Mouse (Mus musculus) forebrain, embryonic 14.5 days (tissue): ENCODE data around the gene Abhd14b. TPM values are rescaled to one million over a fixed set of nuclear protein-coding genes. Genes with fewer than 3 reads are reported as not detected.

ENCODE experiments used
- polyA plus RNA-seq: library from polyadenylated mRNA; unstranded; fragments of >200 nt; fragmentation: Nextera tagmentation; extraction: Ambion mirVana; gene quantifications from 2 replicates; pipeline ENCODE4 v1.2.1, GENCODE M21; 2014

Abhd14b gene
- polyA plus RNA-seq, 1 experiment from 2014 or later: 5.5 TPM

Other genes with a start within 250 kb of the Abhd14b start
- 10.3 and 10.7 TPM in 2 replicates for gene Ppm1m, start 247.7 kb upstream of the Abhd14b start, polyA plus RNA-seq
- 57.5 and 64.7 TPM in 2 replicates for gene Twf2, start 244.4 kb upstream of the Abhd14b start, polyA plus RNA-seq
- not detected in 2 replicates for gene Tlr9, start 224.9 kb upstream of the Abhd14b start, polyA plus RNA-seq
- 91.5 and 110 TPM in 2 replicates for gene Alas1, start 198.8 kb upstream of the Abhd14b start, polyA plus RNA-seq
- 11.8 and 12.1 TPM in 2 replicates for gene Poc1a, start 166.4 kb upstream of the Abhd14b start, polyA plus RNA-seq
- gene Dusp7, start 78.8 kb upstream of the Abhd14b start, polyA plus RNA-seq: 10.2 and 11.3 TPM in 2 replicates
- gene Rpl29, start 18.0 kb upstream of the Abhd14b start, polyA plus RNA-seq: 718 and 924 TPM in 2 replicates
- 29.4 and 36.8 TPM in 2 replicates for gene Acy1, start 9.1 kb upstream of the Abhd14b start, polyA plus RNA-seq
- 51.9 and 60.2 TPM in 2 replicates for gene Abhd14a, start 219 bp downstream of the Abhd14b start, polyA plus RNA-seq
- 199 and 226 TPM in 2 replicates for gene Pcbp4, start 5.8 kb downstream of the Abhd14b start, polyA plus RNA-seq
- 0.56 and 0.89 TPM in 2 replicates for gene Gpr62, start 18.5 kb downstream of the Abhd14b start, polyA plus RNA-seq
- gene Rrp9, start 28.5 kb downstream of the Abhd14b start, polyA plus RNA-seq: 45.6 and 48.9 TPM in 2 replicates
- 0.63 and 0.72 TPM in 2 replicates for gene Parp3, start 29.5 kb downstream of the Abhd14b start, polyA plus RNA-seq
- not detected in 2 replicates for gene Iqcf1, start 52.5 kb downstream of the Abhd14b start, polyA plus RNA-seq
- gene Iqcf5, start 67.1 kb downstream of the Abhd14b start, polyA plus RNA-seq: not detected in 2 replicates
- not detected in 2 replicates for gene Iqcf3, start 114.2 kb downstream of the Abhd14b start, polyA plus RNA-seq
- gene Iqcf4, start 123.5 kb downstream of the Abhd14b start, polyA plus RNA-seq: not detected in 2 replicates
- not detected in 2 replicates for gene Iqcf6, start 179.1 kb downstream of the Abhd14b start, polyA plus RNA-seq
- gene Grm2, start 208.6 kb downstream of the Abhd14b start, polyA plus RNA-seq: 6.7 and 10.4 TPM in 2 replicates
- gene Tex264, start 238.5 kb downstream of the Abhd14b start, polyA plus RNA-seq: 41.3 and 52.1 TPM in 2 replicates